Mouse (Mus musculus) spleen, postnatal 14 days (tissue): ENCODE data around the gene Eipr1.

ENCODE experiments used
- DNase-seq, 2 experiments: peaks; one replicate each; pipeline ENCODE4 v3.0.0; 2021 to 2022; ENCODE audit warnings: low spot score in 2 of 2

Eipr1 gene

DNA sequence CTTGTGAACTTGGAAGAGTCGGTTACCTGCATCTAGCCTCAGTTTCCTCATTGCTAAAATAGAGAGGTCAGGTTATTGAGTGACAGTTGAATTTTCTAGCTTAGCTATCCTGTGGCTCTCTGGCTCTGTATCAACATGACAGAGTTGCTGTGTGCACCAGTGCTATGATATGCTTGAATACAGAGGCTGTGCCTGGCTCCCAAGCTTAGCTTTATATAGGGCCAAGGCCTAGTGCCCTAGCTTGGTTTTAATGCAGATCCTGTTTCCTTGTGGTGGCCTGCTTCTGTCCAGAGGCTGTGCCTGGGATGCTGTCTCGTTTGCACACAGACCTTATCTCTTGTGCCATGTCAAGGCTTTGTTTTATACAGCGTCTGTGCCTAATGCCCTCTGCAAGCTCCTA lies 66.3 kb downstream of the Eipr1 start:
- DNase-seq: no peak

DNA sequence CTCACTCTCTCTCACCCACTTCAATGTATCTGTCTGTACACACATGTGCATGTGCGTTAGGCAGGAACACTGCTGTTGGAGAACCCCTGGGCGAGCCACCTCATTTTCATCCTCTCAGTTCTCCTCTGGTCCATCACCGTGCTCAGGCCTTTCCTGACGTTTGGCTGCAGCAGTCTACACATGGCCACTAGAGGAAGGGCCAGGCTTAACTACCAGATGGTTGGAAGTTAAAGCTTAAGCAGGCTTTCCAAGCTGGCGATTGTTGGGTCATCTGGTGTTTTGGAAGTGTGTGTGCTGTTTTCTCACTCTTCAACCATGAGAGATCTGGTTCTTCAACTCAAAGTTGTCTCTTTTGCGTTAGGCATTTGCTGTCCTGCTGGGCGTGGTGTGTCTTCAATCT lies 71.9 kb downstream of the Eipr1 start:
- no peak for DNase-seq

DNA sequence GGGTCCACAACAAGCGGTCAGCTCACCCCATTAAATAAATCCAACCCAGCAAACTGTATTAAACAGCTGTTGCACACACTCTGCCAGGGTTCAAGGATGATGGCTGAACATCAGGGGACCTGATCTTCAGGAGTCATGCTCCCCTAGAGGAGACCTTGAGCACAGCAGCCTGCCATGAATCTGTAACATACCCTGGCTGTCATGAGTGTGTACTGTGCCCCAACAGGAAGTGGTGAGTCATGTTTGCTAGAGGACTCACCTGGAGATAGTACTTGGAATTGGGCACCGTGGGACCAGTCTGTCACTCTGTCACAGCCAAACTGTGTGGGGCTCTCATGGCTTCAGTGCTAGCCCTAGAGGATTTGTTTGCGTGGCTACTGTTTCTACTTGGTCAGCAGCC lies 77.9 kb downstream of the Eipr1 start:
- DNase-seq: no peak

DNA sequence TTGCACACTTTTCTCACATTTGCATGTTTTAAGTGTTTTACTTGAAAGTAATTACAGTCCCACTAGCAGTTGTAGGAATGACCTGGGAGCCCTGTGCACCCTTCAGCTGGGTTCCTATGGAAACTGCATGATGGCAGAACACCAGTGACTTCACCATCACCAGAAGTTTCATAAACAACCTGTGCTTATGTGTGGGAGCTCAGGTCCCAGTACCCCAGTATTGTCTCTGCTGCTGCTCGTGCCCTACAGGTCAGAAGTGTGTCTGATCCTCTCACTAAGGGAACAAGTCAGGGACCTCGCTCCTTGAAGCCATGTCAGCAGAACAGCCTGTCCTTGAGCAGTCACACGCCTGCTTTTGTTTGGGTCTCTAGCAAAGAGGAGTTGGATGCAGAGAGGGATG lies 78.9 kb downstream of the Eipr1 start:
- DNase-seq: no peak

DNA sequence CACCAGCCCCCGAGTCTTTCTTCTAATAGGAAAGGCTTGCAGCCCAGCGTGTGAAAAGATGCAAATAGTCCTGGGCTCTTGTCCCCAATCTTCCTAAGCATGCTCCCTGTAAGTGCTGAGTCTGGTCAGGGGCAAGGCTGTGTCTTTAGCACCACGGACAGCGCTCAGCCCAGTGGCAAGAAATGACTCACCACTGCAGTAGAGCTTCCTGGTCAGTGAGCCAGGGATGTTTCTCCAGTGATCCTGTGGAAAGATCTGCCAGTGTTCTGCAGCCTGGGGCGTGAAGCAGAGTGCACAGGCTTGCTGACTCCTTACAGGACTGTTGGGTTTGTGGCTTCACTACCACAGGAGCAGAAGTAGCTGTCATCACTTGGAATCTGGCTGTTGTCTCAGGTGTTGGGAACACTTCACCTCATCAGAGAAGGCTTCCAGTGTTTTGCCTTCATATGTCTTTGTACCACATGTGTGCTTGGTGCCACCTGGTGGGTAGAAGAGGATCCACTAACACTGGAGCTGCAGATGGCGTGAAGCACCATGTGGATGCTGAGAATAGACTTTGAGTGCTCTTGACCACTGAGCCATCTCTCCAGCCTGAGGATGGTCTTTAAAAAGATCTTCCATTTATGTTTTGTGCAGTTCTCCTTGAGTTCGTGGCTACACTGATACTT lies 79.6 kb downstream of the Eipr1 start:
- DNase-seq: no peak

DNA sequence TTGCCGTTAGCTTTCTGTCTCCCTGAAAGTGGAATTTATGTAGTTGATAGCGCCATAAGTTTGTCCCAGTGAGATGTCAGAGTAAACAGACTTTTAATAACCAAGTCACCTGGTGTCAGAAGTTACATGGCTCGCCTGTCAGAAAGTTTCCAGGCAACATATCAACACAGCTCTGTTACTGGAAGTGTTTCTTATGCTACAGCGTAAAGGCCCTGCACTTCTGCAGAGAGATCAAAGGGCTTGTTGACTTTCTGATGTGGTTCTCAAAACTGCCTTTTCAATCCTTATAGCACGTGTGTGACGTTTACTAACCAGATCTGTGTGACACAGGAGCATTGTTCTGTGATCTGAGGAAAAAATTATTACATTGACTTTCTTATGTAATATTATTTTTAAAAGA lies 82.7 kb downstream of the Eipr1 start:
- no peak for DNase-seq

DNA sequence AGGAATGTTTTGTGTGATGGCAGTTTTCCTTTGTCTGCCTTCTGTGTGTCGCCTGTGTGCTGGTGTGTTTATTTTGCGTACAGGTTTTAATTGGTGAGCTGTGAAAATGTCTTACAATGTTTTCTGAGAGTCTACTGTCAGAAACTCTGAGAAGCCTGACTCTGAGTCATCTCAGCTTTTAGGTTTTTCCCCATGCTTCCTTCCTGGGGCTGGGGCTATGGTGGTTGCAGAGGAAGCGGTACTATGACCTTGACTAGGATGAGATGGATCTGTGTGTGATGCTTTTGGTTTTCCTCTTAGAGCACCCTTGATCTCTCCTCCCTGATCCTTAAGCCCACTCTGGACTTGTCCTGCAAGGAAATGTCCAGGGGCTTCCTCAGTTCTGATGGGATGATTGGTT lies 84.1 kb downstream of the Eipr1 start:
- DNase-seq: no peak

DNA sequence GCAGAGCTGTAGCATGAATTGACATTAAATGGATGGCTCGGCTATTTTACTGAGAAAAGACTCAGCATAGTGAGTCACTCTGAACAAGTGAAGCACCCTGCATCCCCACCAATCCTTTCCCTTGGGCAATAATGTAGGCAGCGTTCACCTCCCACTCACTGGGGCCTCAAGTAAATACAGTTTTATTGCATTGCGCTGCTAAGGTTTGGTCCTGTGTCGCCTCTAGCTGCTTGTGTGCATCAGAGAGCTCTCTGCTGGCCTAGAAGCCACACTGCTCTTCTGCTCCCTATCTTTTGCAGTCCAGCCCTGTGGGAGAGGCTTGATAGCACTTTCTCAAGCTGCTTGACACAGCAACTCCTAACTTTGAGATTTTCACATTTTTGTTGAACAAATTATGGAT lies 86.7 kb downstream of the Eipr1 start:
- no peak for DNase-seq

DNA sequence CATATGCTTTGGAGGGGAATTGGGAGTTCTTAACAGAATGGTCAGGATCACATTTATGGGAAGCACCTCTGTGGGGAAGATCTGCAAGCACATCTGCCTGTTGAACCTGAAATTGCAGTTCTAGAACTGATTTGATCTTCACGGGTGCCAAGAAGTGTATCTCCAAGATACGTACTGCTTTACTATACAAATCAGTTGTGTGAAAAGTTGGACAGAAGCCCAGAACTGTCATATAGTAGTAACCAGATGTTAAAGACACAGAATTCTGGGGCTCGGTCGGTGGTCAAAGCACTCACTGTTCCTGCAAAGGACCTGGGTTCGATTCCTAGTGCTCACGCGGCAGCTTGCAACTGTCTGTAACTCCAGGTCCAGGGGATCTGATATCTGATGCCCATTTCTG lies 87.4 kb downstream of the Eipr1 start:
- DNase-seq: no peak

DNA sequence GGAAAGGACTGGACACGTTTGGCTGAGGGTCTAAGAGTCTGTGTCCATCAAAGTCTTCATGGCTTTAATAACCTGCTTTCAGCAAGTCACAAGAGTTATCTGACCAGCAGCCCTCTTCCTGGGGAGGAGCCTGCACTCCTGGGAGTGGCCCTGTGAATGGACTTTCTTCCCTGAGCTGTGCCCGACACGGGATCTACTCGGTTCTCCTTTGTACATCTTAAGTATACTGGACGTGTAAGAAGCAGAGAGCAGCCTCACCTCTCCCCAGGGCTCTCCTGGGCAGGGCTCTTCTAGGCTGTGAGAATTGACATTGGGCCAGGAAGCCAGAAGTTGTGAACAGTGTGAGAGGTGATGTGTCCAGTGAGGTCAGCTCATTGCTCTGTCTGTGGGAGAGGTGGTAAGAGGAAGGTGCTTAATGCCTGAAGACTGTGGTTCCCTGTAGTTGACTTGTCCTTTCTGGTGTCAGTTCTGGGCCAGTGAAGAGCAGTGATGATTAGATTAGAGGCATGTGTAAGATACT lies 89.6 kb downstream of the Eipr1 start:
- no peak for DNase-seq

DNA sequence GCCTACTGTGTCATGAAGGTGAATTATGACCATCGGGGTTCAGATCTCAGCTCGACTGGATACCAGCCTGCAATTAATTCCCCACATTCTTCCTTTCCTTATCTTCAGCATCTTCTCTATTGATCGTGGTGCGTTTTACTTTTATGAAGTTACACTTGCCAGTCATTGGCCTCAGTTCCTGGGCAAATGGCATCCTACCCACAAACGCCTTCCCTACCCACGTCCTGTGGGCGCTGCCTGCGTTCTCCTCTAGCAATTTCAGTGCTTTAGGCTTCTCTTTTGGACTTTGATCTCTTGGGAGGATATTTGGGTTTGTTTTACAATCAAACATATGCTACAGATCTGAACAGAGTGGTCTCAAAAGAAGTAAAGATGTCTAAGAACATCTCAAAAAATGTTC lies 94.2 kb downstream of the Eipr1 start:
- DNase-seq: no peak

DNA sequence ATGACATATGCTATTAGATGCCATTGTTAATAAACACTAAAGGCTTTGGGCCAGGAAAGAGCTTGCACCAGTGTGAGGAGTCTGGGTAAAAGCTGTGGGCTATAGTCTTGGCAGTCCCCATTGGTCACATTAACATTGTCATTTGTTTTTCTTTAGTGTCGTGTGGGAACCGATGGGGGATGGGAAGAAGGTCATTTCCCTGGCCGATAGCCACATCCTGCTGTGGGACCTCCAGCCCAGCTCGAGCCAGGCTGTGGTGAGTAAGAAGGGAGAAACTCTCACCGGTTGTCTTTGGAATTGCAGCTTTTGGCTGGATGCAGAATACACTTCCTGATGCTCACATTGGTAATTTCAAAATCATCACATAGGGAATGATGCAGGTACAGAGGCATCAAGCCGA lies 95.8 kb downstream of the Eipr1 start:
- DNase-seq: no peak

DNA sequence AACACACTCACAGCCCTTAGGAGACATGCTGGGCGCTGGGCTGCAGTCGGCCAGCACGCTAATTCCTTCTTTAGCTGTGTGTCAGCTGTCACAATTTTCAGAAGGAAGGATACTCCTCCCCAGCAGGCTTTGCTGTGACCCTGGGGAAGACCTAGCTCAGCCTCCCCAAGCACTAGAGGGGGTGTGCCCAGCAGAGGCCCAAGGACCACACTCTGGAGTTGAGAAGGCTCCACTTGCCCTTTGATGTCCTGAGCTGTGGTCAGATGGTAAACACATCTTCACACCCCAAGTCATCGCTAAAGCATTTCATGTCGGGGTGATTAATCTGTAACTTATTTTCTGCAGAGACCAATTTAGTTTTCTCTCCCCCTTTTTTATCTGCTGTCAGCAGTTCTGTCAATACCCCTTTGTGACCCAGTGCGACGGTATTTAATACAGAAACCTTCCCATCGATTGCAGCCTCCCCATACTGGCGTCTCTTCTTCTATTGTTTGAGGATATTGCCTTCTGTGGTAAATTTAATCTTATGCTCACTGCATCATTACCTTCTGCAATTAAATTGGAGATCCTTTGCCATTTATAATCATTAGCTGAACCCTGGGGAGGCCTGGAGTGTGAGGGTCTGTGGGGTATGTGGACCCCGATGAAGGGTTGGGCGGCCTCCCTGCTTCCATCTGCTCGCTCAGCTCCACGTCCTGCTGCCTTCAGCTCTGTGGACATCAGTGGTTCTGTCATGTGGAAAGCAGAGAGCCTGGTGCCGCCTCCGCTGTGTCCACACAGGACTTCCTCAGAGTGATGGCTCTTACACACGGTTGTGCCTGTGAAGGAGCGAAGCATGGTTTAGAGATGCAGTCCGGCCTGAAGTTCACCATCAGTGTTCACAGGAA lies 97.4 kb downstream of the Eipr1 start:
- no peak for DNase-seq

DNA sequence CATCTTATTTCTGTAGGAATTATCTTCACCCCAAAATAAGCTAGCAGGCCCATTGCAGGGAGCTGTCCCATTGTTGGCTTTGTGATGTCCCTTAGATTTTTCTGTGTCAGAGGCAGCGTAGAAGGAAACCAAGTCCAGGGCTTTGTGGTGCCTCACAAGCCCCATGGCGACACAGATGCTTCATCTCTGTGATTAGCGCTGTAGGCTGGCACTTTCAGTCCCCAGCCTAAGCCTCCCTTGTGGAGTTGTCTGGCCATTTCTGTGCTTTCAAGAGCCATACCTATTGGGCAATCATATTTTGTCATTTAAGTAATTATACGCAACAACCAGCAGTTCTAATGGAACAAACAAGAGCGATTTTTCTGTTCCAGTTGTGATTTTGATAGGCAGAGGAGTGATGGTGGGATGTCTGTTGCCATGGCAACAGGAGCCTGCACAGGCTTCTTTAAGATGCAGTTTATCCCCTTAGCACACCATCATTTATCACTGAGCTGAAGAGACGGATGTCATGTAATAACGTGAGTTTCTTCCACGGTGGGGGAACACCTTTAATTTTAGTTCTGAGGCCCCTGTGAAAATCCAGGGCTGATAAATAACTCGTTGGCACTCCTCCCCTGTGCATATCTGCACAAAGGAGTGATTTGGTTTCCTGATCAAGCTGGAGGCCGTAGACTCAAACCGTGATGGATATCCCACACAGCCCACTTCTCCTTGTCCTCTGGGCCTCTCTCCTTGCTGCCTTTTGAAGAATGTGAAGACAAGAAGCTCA lies 108.1 kb downstream of the Eipr1 start:
- DNase-seq: no peak

DNA sequence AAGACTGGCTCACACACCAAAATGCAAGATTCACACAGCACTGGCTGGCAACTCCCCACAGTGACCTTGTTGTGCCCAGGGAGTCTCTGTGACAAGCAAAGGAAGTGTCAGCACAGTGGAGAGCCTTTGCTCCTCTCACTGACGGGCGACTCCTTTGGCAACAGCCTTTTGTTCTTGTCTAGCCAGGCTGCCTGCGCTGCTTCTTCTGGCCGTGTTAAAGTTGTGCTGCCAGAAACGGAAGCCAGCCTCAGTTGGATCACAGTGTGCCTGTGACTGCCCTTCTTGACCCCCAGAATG lies 108.6 kb downstream of the Eipr1 start:
- no peak for DNase-seq

DNA sequence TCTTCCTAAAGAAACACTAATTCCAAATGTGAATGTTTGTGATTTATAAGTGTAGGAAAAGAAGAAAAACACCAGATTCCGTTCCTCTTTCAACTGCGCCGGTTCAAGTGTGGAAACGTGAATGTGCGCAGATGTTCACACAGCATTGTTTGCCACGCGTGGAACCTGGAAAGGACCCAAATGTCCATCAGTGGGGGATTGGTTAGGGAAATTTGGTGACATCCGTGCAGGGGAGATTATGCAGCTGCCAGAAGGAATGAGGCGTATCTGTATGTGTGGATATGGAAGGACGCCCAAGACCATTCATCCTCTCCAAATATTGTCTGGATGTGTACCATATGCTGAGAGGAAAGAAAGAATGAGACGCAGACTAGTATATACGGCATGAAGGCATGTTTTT lies 111.7 kb downstream of the Eipr1 start:
- no peak for DNase-seq

DNA sequence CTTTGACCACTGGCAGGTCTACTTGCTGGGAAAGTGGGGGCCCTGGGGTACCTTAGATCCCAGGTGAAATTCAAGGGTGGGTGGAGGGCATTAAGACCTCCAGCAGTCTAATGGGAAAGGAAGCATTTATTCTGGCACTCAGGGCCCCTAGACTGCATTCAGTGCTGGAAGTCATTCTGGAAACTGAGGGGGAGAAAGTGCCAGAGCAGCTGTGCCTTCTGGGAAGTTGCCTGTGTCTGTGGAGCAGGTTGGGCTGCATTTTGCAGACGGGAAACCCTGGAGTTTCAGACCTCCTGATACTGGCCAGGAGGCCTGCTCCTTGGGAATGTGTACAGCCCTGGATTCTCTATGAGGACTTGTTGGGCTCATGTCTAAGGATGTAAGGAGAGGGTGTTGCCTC lies 114.5 kb downstream of the Eipr1 start:
- DNase-seq: no peak

DNA sequence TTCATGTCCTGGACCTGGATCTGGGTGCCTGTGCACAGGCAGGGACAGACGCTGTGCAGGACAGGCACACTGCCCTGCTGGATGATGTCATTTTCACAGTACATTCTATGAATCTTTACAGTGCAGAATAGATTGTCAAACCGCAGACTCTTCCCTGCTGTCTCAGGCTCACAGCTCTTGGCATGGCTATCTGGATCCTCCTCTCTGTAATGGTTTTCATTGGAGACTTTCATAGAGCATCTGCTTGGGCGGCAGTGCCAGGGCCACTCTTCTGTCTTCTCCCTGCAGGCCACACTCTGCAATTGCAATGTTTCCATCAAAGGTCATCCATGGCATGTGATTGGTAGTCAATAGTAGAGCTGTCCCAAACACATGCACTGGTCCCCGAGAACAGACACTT lies 117.2 kb downstream of the Eipr1 start:
- DNase-seq: no peak

DNA sequence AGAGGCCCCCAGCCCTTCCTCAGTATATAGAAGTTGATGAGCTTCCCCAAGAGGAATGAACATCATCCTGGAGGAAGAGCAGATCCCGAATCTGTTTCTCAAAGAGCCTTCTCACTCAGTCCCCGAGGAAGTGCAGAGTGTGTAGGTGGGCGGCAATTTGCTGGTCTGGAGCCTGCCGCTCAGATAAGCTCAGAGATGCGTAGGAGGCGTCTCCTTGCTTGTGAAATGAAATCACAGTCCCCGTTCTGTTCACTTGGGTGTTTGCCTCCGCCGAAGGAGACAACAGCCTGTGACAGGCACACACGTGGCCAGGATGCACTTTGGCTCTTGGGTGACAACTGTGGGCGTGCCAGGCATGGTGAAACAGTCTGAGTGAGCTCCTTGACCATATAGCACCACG lies 120.7 kb downstream of the Eipr1 start:
- no peak for DNase-seq

DNA sequence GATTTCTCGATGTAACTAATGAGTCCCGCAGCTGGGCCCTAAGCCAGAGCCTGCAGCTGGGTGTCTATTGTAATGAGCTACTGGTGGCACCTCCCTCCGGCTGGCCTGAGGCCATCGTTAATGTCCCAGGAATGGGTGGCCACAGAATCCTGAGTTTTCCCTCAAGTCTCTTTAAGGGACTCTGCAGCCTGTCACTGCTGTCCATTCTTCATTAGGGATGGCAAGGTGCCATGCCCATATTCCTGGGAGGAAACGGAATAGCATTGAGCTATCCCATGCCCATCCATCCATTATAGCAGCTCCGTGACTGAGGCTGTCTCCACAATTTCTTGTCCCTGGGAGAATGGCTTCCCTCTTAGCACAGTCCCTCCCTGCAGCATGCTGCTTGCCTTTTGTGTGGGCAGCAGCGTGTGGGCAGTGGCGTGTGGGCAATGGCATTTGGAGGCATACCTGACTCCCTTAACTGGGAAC lies 123.2 kb downstream of the Eipr1 start:
- no peak for DNase-seq

DNA sequence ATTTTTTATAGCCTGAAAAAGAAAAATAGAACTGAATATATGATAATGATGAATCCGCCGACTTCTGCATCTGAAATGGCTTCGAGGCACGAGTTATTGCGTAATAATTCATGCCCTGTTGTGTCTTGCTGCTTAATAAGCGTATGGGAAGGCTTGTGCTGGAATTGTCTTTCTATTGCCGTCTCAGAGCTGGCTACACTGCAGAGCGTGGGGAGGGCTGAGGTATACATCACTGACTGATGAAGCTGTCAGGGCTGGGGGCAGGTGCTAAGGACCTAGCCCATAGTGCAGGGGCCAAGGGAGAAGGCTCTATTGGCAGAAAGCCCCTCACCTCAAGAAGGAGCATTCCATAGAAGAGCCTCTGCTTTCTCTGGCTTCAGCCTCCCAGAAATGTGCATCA lies 123.9 kb downstream of the Eipr1 start:
- no peak for DNase-seq

DNA sequence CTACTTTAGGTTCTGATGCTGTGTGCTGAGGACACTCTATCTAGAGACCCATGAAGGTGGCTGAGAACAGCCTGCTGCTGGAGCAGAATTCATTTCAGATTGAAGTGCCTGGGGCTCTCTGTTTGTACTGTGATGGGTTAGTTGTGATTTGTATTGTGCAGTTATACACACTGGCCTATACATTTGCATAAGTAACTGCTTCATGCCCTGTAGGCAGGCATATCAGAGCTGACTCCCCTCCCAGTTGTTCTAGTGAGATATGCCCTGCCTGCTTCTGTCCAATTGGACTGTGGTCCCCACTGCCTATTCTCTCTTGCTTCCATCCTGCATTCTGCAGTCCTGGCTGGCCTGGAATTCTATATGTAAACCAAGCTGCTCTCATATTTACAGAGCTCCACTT lies 128.9 kb downstream of the Eipr1 start:
- DNase-seq: no peak

DNA sequence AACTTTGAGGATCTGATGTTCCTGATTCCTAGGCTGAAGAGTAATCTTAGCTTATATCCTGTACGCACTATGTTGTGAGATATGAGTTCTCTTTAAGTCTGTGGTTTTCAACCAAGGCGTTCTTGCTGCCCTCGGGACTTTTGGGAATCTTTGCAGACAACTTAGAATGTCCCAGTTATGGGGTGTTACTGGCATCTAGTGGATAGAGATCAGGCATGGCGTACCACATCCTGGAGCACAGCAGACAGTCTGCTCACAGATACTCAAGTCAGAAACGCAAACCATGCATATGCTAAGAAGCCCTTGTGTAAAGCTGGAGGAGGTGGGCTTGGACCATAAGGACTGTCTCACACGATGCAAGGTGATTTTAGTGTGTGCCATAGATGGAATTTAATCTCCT lies 136.1 kb downstream of the Eipr1 start:
- no peak for DNase-seq
